Mouse (Mus musculus) intestine, embryonic 15.5 days (tissue): ENCODE measurements around the gene Mfsd5. TPM values are rescaled to one million over a fixed set of nuclear protein-coding genes. Genes with fewer than 3 reads are reported as not detected.

Source experiments
- ATAC-seq: fragments of 200-750 bp; cut with Nextera tagmentation; 2 replicates; pipeline ENCODE4 v1.8.0; 2017; ENCODE audit warnings: moderate TSS enrichment, moderate library complexity
- H3K27ac ChIP-seq: fragments of 300-500 bp; sonication (generic); 2 replicates; pipeline ENCODE4 v1.5.1; 2015; ENCODE audit warnings: mild to moderate bottlenecking, inconsistent platforms
- H3K27me3 ChIP-seq: fragments of 300-500 bp; sonication (generic); replicated peaks from 2 replicates; pipeline ENCODE4 v1.6.1; 2015; ENCODE audit warnings: inconsistent platforms
- H3K36me3 ChIP-seq: fragments of 300-500 bp; sonication (generic); 2 replicates; pipeline ENCODE4 v1.6.1; 2015; ENCODE audit warnings: inconsistent platforms
- H3K4me1 ChIP-seq: fragments of 300-500 bp; sonication (generic); replicated peaks from 2 replicates; pipeline ENCODE4 v1.6.1; 2015; ENCODE audit warnings: inconsistent platforms
- H3K4me2 ChIP-seq: fragments of 300-500 bp; sonication (generic); replicated peaks from 2 replicates; pipeline ENCODE4 v1.6.1; 2015; ENCODE audit warnings: mild to moderate bottlenecking, inconsistent platforms
- H3K4me3 ChIP-seq: fragments of 300-500 bp; sonication (generic); replicated peaks from 2 replicates; pipeline ENCODE4 v1.5.1; 2015; ENCODE audit warnings: inconsistent platforms
- H3K9ac ChIP-seq: fragments of 300-500 bp; sonication (generic); 2 replicates; pipeline ENCODE4 v1.6.1; 2015; ENCODE audit warnings: inconsistent platforms
- H3K9me3 ChIP-seq: fragments of 300-500 bp; sonication (generic); 2 replicates; pipeline ENCODE4 v1.6.1; 2016; ENCODE audit warnings: inconsistent platforms
- WGBS: fragments of 180-500 bp; shearing (Covaris S2); methylation state at CpG from one replicate; pipeline ENCODE4 v1.1.7; 2015; 5-methylcytosine and 5-hydroxymethylcytosine counted together
- polyA plus RNA-seq: library from polyadenylated mRNA; unstranded; fragments of >200 nt; fragmentation: Nextera tagmentation; extraction: Ambion mirVana; gene quantifications from 2 replicates; pipeline ENCODE4 v1.2.1, GENCODE M21; 2015

The Mfsd5 gene
- polyA plus RNA-seq, result 66.2 and 67.9 TPM in 2 replicates

DNA sequence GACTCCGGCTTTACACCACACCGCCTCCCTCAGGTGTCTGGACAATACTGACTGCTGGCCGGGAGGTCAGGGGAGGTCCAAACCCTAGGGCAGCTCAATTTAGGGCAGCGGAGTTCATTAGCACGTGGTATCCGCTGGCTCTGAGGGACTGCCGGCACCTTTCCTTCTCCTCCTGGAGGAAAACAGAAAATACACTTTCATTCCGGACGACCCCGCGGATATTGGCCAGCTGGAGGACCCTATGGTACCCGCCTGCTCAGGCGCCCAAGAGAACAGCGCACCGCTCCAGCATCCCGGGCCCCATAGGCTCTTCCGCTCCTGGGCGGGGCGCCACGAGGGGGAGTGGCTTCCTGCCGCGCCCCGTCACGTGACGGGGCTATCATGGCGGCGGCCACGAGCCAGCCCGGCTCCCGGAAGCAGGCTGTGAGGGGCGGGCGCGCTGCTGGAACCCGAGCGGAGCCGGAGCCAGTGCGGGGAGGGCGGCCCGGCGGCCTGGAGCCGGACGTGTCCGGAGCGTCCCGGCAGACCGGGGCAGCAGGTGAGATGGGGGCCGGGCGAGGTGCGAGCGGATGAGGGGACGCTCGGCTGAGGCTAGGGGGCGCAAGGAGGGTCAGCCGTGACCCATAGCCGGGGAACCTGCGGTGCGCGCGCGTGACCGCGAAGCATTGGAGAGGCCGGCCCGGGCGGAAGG, at the start of gene Mfsd5:
TSS of gene Mfsd5 (plus strand) at position 363 of the 691 bp plus-strand sequence.
- WGBS, result under 1% methylated on average over 62 of the region's 65 CpGs
- peak; percentile 98 for ATAC-seq
- Histone ChIP-seq H3K4me1 (peaks cover 10% of the 10 kb centered on the region), H3K4me2 (peak within 1 kb of the TSS; percentile 81), H3K4me3 (peak within 1 kb of the TSS; percentile 96), H3K9ac (peak within 1 kb of the TSS; percentile 89), H3K36me3 (peaks cover 18% of the 10 kb centered on the region; the same call in 1 of the 2 replicates), H3K27me3 (no peaks in the 10 kb centered on the region), H3K27ac (peak within 1 kb of the TSS; percentile 94), H3K9me3 (no peaks in the 10 kb centered on the region)

- Histone ChIP-seq H3K27me3 (no peaks in the 10 kb centered on the region), H3K27ac (no peak overlapping the region), H3K9ac (no peak overlapping the region), H3K9me3 (no peaks in the 10 kb centered on the region), H3K36me3 (no peaks in the 10 kb centered on the region), H3K4me2 (no peak overlapping the region), H3K4me1 (peaks cover 28% of the 10 kb centered on the region), H3K4me3 (no peak overlapping the region)
- no peak for ATAC-seq
- 84% methylated on average over 17 of the region's 17 CpGs for WGBS
Observed at GRCm38 (mm10) chr15:102230408-102231321, 48.6 kb upstream of the Mfsd5 start.

- Histone ChIP-seq H3K27ac (no peak within 1 kb of the TSS), H3K9ac (no peak within 1 kb of the TSS), H3K36me3 (no peaks in the 10 kb centered on the region), H3K27me3 (no peaks in the 10 kb centered on the region), H3K9me3 (no peaks in the 10 kb centered on the region), H3K4me2 (peak within 1 kb of the TSS; percentile 35), H3K4me1 (peaks cover 34% of the 10 kb centered on the region), H3K4me3 (no peak within 1 kb of the TSS)
- ATAC-seq, result peak; percentile 25; the same call in 1 of the 2 replicates
- 32% methylated on average over 6 of the region's 6 CpGs for WGBS
Observed at GRCm38 (mm10) chr15:102231748-102232147, 47.5 kb upstream of the Mfsd5 start, which contains the start of gene Itgb7. Gene Itgb7, minus strand, starts transcription at chr15:102231944.

- no peak for ATAC-seq
- Histone ChIP-seq H3K4me3 (no peak overlapping the region), H3K9me3 (no peaks in the 10 kb centered on the region), H3K27ac (no peak overlapping the region), H3K4me1 (peaks cover 34% of the 10 kb centered on the region), H3K4me2 (no peak overlapping the region), H3K36me3 (no peaks in the 10 kb centered on the region), H3K9ac (no peak overlapping the region), H3K27me3 (no peaks in the 10 kb centered on the region)
- 83% methylated on average over 7 of the region's 7 CpGs for WGBS
Observed at GRCm38 (mm10) chr15:102232764-102233163, 46.5 kb upstream of the Mfsd5 start.

DNA sequence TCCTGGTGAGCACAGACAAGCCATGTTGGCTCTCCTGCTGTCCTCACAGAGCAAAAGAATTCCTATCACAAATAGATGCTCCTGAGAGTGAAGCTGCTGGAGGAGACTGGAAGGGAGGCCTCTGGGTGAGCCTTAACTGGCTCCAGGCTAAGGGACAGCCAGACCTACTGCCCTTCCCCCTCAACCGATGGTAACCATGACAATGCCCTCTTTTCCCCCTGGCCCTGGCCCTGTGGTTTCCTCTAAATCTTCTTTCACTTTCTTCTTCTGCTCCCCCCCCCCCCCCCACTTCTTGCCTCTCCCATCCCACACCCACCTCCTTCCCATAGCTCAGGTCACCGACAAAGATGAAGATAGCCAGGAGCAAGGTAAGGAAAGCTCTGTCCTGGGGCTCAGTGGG, 45.4 kb upstream of the Mfsd5 start:
- no peaks in the 10 kb centered on the region for H3K27me3 ChIP-seq
- 0 out of 2 replicates have a peak overlapping the region, but pooled peaks have one; percentile 76 for H3K27ac ChIP-seq
- WGBS, result 4% methylated on average over 2 of the region's 2 CpGs
- H3K36me3 ChIP-seq, result no peaks in the 10 kb centered on the region
- no peak overlapping the region for H3K4me2 ChIP-seq
- no peak for ATAC-seq
- H3K9ac ChIP-seq, result no peak overlapping the region
- H3K9me3 ChIP-seq, result no peaks in the 10 kb centered on the region
- H3K4me1 ChIP-seq, result peaks cover 34% of the 10 kb centered on the region
- no peak overlapping the region for H3K4me3 ChIP-seq

DNA sequence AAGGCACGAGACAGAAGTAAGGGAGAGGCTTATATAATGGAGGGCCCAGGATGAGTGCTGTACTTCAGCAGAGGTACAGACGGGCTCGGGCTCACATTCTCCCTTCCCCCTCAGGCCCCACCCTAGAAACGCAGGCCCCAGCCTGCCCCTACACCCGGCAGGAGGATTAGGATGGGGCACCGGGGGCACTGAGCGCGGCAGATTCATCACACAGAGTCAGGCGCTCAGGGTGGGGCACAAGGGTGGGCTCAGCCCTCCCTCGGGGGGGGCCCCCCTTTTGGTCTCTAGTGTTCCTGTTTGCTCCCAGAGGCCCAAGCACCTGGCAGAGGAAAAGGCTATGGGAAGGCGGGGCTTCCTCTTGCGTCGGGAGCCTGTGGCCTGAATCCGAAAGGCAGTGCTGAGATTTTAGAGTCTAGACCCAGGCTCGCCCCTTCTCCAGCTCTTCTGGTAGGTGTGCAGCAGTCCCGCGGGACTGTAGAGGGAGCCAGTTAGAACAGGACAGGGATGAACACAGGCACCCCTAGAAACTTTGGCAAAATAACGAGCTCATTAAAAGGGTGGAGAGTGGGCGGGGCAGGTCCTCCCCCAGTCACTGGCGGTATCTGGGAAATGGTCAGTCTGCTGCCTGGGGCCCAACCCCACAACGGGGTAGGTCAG, 43.8 kb upstream of the Mfsd5 start:
- whole genome bisulfite sequencing, result 21% methylated on average over 21 of the region's 21 CpGs
- peak overlapping the region; percentile 76 for H3K27ac ChIP-seq

DNA sequence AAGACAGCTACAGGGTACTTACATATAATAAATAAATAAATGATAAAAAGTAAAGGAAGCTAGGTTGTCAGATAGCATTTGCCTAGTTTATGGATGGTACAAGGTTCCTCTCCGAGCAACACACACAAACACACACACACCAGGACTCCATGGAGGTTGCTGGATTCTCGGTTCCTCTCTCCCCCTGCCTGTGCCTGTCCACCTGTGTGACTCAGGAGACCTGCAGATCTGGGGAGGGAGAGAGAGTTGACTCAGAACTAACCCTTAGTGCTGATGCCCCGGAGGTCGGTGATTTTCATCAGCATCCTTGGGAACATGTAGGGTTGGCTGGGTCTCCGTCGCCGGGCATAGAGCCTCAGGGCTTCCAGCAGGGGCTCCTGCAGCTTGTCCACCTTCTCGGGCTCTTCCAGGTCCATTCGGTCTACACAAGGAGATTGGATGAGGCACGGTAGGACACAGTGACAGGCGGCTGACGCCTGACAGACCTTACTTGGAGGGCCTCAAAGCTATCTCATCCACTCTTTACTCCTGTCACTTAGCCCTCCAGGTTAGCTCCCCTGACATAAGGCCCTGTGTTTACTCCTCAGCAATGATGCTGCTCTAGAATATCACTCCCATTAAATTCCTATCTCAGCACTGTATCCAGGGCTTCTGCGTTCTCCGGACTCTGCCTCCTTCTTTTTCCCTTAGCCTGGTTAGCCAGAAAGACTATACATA, 40.6 kb upstream of the Mfsd5 start:
- H3K27me3 ChIP-seq, result no peaks in the 10 kb centered on the region
- no peak overlapping the region for H3K4me3 ChIP-seq
- H3K4me2 ChIP-seq, result no peak overlapping the region
- H3K9ac ChIP-seq, result no peak overlapping the region; the same call in 1 of the 2 replicates
- peaks cover 42% of the 10 kb centered on the region for H3K4me1 ChIP-seq
- no peak for ATAC-seq
- H3K9me3 ChIP-seq, result no peaks in the 10 kb centered on the region
- no peak overlapping the region for H3K27ac ChIP-seq
- no peaks in the 10 kb centered on the region for H3K36me3 ChIP-seq
- 85% methylated on average over 14 of the region's 14 CpGs for WGBS

More for the DNA sequence above, 43.8 kb upstream of the Mfsd5 start:
- Histone ChIP-seq H3K27me3 (no peaks in the 10 kb centered on the region), H3K4me3 (peak overlapping the region; percentile 21), H3K36me3 (no peaks in the 10 kb centered on the region), H3K9me3 (no peaks in the 10 kb centered on the region), H3K4me2 (peak overlapping the region; percentile 43), H3K4me1 (peaks cover 37% of the 10 kb centered on the region), H3K9ac (peak overlapping the region; percentile 32)
- ATAC-seq, result peak; percentile 84

DNA sequence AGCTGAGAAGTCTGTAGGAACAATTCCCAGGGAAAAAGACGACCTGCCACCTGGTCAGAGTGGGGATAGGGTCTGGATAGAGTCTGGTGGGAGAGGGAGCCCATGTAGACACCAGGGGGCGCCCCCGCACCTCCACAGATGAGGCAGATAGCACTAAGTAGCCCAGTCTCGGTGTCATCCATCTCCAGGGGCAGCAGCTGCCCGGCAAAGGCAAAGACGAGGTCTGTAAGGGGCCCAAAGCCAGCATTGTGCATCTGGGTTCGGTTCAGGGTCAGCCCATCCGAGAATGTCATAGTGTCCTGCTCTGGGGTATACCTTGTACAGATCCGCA, 40.0 kb upstream of the Mfsd5 start:
- H3K27ac ChIP-seq, result no peak overlapping the region
- 13% methylated on average over 9 of the region's 9 CpGs for WGBS
- 0 out of 2 replicates have a peak, but pooled peaks have one; percentile 23 for ATAC-seq

GRCm38 (mm10) chr15:102239851-102240250, 39.4 kb upstream of the Mfsd5 start:
- WGBS, result 76% methylated on average over 11 of the region's 11 CpGs
- Histone ChIP-seq H3K4me3 (no peak overlapping the region), H3K9me3 (no peaks in the 10 kb centered on the region), H3K27ac (no peak overlapping the region), H3K36me3 (no peaks in the 10 kb centered on the region), H3K27me3 (no peaks in the 10 kb centered on the region), H3K4me1 (peaks cover 43% of the 10 kb centered on the region), H3K4me2 (no peak overlapping the region), H3K9ac (no peak overlapping the region)
- no peak for ATAC-seq

More for the DNA sequence above, 40.0 kb upstream of the Mfsd5 start:
- H3K36me3 ChIP-seq, result no peaks in the 10 kb centered on the region
- H3K9me3 ChIP-seq, result no peaks in the 10 kb centered on the region
- no peaks in the 10 kb centered on the region for H3K27me3 ChIP-seq
- no peak overlapping the region; the same call in 1 of the 2 replicates for H3K4me2 ChIP-seq
- no peak overlapping the region for H3K4me3 ChIP-seq
- H3K9ac ChIP-seq, result no peak overlapping the region; the same call in 1 of the 2 replicates
- H3K4me1 ChIP-seq, result peaks cover 42% of the 10 kb centered on the region

GRCm38 (mm10) chr15:102240607-102241006, 38.6 kb upstream of the Mfsd5 start:
- whole genome bisulfite sequencing, result 87% methylated on average over 4 of the region's 4 CpGs
- H3K4me1 ChIP-seq, result peaks cover 43% of the 10 kb centered on the region
- no peak for ATAC-seq
- no peak overlapping the region for H3K4me2 ChIP-seq
- H3K36me3 ChIP-seq, result no peaks in the 10 kb centered on the region
- no peaks in the 10 kb centered on the region for H3K9me3 ChIP-seq
- H3K9ac ChIP-seq, result no peak overlapping the region
- no peaks in the 10 kb centered on the region for H3K27me3 ChIP-seq
- H3K27ac ChIP-seq, result no peak overlapping the region
- H3K4me3 ChIP-seq, result no peak overlapping the region

DNA sequence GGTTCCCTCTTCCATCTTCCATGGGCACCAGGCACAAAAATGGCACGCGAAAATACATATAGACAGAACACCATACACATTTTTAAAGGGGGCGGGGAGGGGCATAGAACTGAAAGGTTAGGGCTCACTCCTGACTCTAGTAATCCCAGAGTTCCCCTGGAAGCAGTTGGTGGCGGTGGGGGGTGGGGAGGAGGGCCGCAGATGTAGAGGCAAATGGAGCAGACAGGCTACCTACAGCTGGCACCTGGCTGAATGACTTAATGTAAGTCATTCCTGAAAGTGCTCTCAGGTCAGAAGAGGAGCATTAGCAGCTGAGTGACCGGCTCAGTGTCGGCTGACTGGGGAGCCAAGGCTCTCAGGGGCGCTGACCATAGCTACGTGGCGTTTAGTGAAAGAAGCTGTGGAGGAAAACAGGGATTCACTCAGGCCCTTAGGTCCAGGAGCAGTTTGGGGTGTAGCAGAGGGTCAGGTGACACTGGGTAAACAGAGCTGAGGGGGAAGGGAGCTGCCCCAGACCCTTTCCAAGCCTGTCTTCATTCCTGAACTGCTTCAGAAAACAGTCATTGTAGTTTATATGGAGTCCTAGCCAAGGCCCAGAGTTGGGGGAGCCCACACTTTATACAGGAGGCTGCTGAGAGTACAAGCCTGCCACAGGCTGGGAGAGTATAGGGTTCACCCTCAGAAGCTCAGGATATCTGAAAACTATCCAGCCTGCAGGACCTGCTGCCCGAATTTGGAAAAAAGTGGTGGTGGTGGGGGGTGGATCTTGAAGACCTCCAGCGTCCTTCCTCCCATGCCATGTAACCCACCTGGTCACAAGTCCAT, 36.6 kb upstream of the Mfsd5 start:
- H3K9ac ChIP-seq, result peak overlapping the region; percentile 15; the same call in 1 of the 2 replicates
- H3K4me2 ChIP-seq, result peak overlapping the region; percentile 96
- peak overlapping the region; percentile 78 for H3K27ac ChIP-seq
- peaks cover 38% of the 10 kb centered on the region for H3K4me1 ChIP-seq
- H3K4me3 ChIP-seq, result 0 out of 2 replicates have a peak overlapping the region, but pooled peaks have one; percentile 53
- H3K9me3 ChIP-seq, result no peaks in the 10 kb centered on the region
- 44% methylated on average over 12 of the region's 12 CpGs for WGBS
- ATAC-seq, result no peak
- H3K36me3 ChIP-seq, result no peaks in the 10 kb centered on the region
- H3K27me3 ChIP-seq, result no peaks in the 10 kb centered on the region
